Mouse (Mus musculus) v-Abl transformed pro-B cells (cell line): ENCODE measurements around the gene Cxcl5.
"Not testable (repeated sequence)": the region's sequence is repeated elsewhere in the genome, so short reads cannot be mapped to it uniquely, and the experiment has no call there.

Experiments used
- in situ Hi-C, 2 experiments: fragments of 400-800 bp; cut with MboI; formaldehyde crosslinking; loops; one replicate each; pipeline ENCODE4 v1.15.1; 2025; ENCODE audit not compliant: unreplicated experiment in 2 of 2

The Cxcl5 gene

GRCm38 (mm10) chr5:90777621-90778020, 18.5 kb downstream of the Cxcl5 start:
- in situ Hi-C loops, result no loop called here

- in situ Hi-C loops, result no loop called here
These were observed 19.7 kb downstream of the Cxcl5 start for GRCm38 (mm10) chr5:90778856-90779255.

GRCm38 (mm10) chr5:90783697-90784096, 24.5 kb downstream of the Cxcl5 start:
- in situ Hi-C loops, result no loop called here

GRCm38 (mm10) chr5:90785659-90786588, 26.8 kb downstream of the Cxcl5 start, which contains the start of gene Cxcl3:
Gene Cxcl3 (plus strand): TSS chr5:90786103.
- in situ Hi-C loops, result loop anchor here in 1 of 2 experiments (5.0 kb wide), 1 partner anchor 124 kb away; no protein-coding TSS in a partner anchor

DNA sequence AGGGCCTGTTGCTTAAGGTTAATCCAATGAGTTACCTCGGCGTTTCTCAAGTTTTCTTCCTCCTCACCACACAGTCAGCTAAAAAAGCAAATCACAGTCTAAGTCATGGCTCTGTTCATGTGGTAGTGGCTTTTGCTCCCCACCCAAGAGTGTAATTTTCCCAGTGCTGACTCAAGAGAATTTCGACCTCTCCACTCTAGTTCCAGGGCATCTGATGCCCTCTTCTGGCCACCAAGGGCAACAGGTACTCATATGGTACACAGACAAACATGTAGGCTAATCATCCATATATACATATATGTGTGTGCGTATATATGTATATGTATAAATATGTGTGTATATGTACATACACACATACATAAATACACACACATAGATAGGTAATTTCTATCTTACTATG, 29.0 kb downstream of the Cxcl5 start:
- in situ Hi-C loops, result loop anchor here in 1 of 2 experiments (5.0 kb wide), 1 partner anchor 126 kb away; no protein-coding TSS in a partner anchor

DNA sequence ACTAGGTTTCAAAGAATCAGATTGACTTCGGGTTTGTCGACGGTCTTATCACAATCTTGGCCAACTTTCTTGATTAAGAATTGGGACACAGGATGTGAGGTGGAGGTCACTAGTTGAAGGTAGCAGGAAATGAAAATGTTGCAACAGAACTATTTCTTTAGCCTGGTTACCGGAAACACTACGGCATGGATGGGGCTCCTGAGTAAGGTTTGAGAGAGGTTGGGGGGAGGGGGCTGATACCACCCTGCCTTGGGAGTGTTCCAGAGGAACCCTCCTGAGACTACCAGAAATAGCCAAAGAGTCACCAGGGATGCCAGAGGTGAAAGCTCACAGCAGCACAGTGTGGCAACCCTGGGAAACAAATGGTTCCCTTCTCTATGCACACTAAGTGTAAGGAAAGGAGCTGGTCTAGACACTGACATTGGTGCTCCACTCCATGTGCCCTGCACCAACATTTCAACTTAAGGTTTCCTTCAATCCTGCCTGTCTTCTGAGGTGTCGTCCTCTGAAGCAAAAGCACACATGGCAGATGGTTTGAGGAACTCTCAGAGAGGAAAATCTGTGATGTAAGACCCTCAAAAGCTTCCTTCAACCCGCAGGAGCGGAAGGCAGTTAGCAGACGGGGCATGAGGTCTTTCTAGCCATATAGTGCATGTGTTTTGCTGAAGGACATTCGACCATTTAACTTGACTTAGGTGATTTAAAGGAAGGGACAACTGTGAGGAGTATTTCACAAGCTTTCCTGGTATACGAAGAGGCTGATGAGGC, 30.3 kb downstream of the Cxcl5 start:
- in situ Hi-C loops, result loop anchor here (5.0 kb wide), 1 partner anchor 127 kb away; no protein-coding TSS in a partner anchor

DNA sequence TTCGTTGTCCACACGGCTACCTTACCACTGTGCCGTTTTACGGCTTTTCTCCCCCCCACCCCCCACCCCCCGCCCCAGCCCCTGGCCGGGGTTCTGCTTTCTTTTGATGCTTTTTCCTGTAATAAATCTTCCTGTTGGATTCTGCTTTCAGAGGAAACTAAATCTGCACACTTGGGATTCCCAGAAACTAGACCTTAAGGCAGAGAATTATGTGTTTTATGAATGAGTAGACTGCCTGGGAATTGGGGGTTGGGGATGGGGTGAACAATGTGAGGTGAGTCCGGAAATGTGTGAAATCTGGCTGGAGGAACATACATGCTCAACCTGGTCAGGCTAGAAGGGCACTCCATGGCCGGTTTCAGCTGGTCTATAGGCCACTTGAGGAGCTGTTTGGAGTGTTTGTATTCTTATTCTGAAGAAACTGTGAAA, 30.9 kb downstream of the Cxcl5 start:
- in situ Hi-C loops, result loop anchor here in 1 of 2 experiments (5.0 kb wide), 1 partner anchor 128 kb away; no protein-coding TSS in a partner anchor

- in situ Hi-C loops, result loop anchor here in 1 of 2 experiments (5.0 kb wide), 1 partner anchor 132 kb away; no protein-coding TSS in a partner anchor
These were observed 35.0 kb downstream of the Cxcl5 start, which contains the start of gene Cxcl15 for GRCm38 (mm10) chr5:90794195-90794625. Gene Cxcl15 (plus strand): TSS chr5:90794534.

DNA sequence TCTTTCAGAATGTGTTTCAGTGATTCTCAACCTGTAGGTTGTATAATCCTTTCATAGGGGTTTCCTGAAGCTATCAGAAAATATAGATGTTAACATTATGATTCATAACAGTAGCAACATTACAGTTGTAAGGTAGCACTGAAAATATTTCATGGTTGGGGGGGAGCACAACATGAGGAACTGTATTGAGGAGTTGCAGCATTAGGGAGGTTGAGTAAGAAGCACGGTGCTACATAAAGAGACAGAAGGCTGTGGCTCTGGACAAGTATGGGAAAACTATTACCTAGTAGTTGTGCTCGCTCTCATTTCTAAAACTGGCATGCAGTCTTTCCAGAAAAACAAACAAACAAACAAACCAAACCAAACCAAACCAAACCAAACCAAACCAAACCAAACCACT, 36.2 kb downstream of the Cxcl5 start:
- in situ Hi-C loops, result not testable (repeated sequence)

DNA sequence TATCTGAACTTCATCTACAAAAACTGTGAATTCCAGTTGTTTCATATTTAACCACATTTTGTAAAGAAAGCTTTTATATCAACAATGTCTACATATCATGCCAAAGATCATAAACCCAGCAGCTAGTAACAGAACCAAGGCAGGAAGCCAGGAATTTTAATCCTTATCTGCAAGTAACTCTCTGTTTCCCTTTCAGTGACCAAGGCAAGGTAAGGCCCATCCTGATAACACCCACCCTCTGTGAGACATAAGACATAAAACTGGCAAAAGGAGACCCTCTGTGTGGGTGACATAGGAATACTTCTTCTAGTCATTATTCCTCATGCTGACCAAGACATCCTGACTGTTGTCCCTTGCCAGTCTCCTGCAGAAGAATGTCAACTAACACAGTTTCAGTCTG, 45.4 kb downstream of the Cxcl5 start:
- in situ Hi-C loops, result no loop called here

DNA sequence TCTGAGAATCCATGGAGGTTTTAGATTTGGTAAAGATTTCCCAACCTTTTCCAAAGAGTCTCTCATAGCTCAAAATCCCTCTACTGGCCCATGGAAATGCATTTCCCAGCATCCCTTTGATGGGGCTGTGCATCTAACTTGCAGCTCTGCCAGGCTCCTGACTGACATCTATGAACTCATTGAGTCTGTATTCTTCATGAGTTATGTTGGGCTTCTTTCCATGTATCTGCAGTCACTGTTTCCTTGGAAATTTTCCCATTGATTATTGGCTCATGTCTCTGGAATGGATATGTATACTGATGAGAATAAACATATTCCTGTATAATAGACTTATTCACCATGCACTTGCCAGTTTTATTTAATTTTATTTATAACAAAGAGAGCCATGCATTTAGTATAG, 46.9 kb downstream of the Cxcl5 start:
- in situ Hi-C loops, result no loop called here

DNA sequence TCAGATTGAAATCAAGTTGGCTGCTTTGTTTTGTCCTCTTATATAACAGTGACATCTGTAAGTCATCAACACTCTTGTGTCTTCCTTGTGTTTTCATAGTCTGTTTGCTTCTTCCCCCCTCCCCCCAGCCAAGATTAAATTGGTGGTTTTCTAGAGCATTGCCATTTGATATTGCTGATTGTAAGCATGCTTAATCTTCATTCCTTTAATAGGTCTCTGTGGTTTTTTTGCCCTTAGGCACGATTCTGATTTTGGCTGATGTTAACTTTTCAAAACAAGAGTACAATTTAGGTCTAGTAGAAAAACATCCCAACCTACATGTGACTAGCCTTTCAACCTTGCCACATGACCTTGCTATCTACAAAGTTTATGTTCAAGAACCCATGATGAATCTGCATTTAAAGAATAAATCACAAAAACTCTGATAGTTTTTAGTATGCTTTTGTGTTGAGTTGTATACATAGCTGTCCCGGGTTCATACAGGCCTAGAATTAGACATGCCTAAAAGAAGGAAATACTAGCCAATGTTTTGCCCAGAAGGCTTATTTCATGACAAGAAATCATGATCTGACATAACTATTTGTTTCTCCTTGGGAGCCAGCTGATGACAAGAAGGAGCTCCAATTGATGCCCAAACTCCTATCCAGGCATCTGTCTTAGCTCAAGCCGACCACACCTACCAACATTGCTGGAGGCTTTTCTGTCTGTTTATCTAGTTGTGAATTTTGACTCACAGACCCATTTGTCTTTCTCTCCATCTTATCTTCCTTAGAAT, 48.2 kb downstream of the Cxcl5 start:
- in situ Hi-C loops, result no loop called here
